Mouse (Mus musculus) forebrain, embryonic 15.5 days (tissue): Measurements from ENCODE around the gene Ttc9. TPM values are rescaled to one million over a fixed set of nuclear protein-coding genes. Genes with fewer than 3 reads are reported as not detected.

Experiments
- ATAC-seq: fragments of 200-750 bp; cut with Nextera tagmentation; replicated peaks from 2 replicates; pipeline ENCODE4 v1.8.0; 2017; ENCODE audit warnings: mild to moderate bottlenecking, moderate TSS enrichment, moderate library complexity
- H3K27ac ChIP-seq: fragments of 300-500 bp; sonication (generic); replicated peaks from 2 replicates; pipeline ENCODE4 v1.5.1; 2015; ENCODE audit warnings: mild to moderate bottlenecking, inconsistent platforms
- H3K27me3 ChIP-seq: fragments of 300-500 bp; sonication (generic); 2 replicates; pipeline ENCODE4 v1.6.1; 2015; ENCODE audit warnings: inconsistent platforms
- H3K36me3 ChIP-seq: fragments of 300-500 bp; sonication (generic); 2 replicates; pipeline ENCODE4 v1.6.1; 2015; ENCODE audit warnings: mild to moderate bottlenecking, inconsistent platforms
- H3K4me1 ChIP-seq: fragments of 300-500 bp; sonication (generic); 2 replicates; pipeline ENCODE4 v1.6.1; 2015; ENCODE audit warnings: inconsistent platforms
- H3K4me2 ChIP-seq: fragments of 300-500 bp; sonication (generic); replicated peaks from 2 replicates; pipeline ENCODE4 v1.6.1; 2015; ENCODE audit warnings: mild to moderate bottlenecking, inconsistent platforms
- H3K4me3 ChIP-seq: fragments of 300-500 bp; sonication (generic); 2 replicates; pipeline ENCODE4 v1.5.1; 2015; ENCODE audit warnings: mild to moderate bottlenecking, inconsistent platforms
- H3K9ac ChIP-seq: fragments of 300-500 bp; sonication (generic); replicated peaks from 2 replicates; pipeline ENCODE4 v1.6.1; 2015; ENCODE audit warnings: mild to moderate bottlenecking, inconsistent platforms
- H3K9me3 ChIP-seq: fragments of 300-500 bp; sonication (generic); 2 replicates; pipeline ENCODE4 v1.6.1; 2016; ENCODE audit warnings: inconsistent platforms
- WGBS: fragments of 180-500 bp; shearing (Covaris S2); methylation state at CpG from one replicate; pipeline ENCODE4 v1.1.7; 2015; ENCODE audit warnings: mixed read lengths; 5-methylcytosine and 5-hydroxymethylcytosine counted together
- polyA plus RNA-seq: library from polyadenylated mRNA; unstranded; fragments of >200 nt; fragmentation: Nextera tagmentation; extraction: Ambion mirVana; gene quantifications from 2 replicates; pipeline ENCODE4 v1.2.1, GENCODE M21; 2015

Ttc9 gene
- polyA plus RNA-seq, 1 experiment from 2014 or later, result 18.7 TPM

GRCm38 (mm10) chr12:81690751-81691150 is 59.7 kb downstream of the Ttc9 start:
- no peak overlapping the region for H3K27ac ChIP-seq
- 83% methylated on average over 7 of the region's 7 CpGs for WGBS
- no peak overlapping the region for H3K4me3 ChIP-seq
- H3K9ac ChIP-seq, result no peak overlapping the region
- H3K4me1 ChIP-seq, result peaks cover 11% of the 10 kb centered on the region
- H3K27me3 ChIP-seq, result no peaks in the 10 kb centered on the region
- no peak for ATAC-seq
- H3K9me3 ChIP-seq, result no peaks in the 10 kb centered on the region
- no peaks in the 10 kb centered on the region for H3K36me3 ChIP-seq
- H3K4me2 ChIP-seq, result no peak overlapping the region

DNA sequence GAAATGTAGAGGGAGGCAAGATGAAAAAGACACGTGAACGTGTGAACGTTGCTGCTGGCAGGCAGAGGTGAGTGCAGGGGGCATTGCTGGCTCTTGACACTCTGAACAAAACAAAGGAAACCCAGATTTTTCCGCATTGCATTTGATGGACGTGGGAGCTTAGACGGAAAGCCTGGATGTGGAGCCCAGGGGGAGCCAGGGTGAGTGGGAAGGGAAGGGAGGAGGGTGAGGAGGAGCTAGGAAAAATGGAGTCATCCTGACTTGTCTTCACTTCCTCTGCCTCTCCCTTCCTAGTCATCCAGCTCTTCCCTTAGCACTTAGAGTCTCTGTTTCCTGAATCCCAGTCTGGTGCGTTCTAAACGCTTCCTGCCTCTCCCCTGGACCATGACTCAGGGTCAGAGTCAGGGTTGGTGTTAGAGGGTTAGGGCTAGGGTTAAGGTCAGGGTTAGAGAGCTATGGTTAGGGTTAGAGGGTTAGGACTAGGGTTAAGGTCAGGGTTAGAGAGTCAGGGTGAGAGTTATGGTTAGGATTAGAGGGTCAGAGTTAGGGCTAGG is 60.2 kb downstream of the Ttc9 start:
- ATAC-seq, result no peak
- peaks cover 6% of the 10 kb centered on the region for H3K4me1 ChIP-seq
- H3K9ac ChIP-seq, result no peak overlapping the region
- H3K27ac ChIP-seq, result no peak overlapping the region
- H3K27me3 ChIP-seq, result no peaks in the 10 kb centered on the region
- H3K4me3 ChIP-seq, result no peak overlapping the region
- H3K4me2 ChIP-seq, result no peak overlapping the region
- H3K36me3 ChIP-seq, result no peaks in the 10 kb centered on the region
- no peaks in the 10 kb centered on the region for H3K9me3 ChIP-seq
- WGBS, result 51% methylated on average over 8 of the region's 8 CpGs

DNA sequence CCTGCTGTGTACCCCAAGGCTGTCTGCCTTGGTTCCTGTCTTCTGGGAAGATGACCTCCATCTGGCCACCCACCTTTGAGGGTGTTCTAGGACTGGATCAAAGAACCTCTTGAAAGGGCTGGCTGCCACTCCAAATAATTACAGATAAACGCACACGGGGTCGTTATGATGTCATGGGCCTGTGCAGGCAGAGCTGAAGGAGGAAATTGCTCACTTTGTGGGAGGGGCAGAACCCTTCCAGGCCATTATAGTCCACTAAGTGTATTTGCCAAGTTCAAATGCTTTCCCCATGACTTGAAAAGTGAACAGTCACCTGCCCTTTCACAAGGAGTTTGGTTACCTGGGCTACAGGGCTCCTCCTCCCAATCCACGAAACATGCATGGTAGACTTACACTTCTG is 67.0 kb downstream of the Ttc9 start:
- no peak overlapping the region for H3K9ac ChIP-seq
- no peak for ATAC-seq

GRCm38 (mm10) chr12:81702903-81703302 is 71.9 kb downstream of the Ttc9 start:
- Histone ChIP-seq H3K27me3 (no peaks in the 10 kb centered on the region), H3K4me1 (no peaks in the 10 kb centered on the region), H3K9ac (no peak overlapping the region), H3K27ac (no peak overlapping the region), H3K9me3 (peaks cover 2% of the 10 kb centered on the region; the same call in 1 of the 2 replicates), H3K36me3 (no peaks in the 10 kb centered on the region), H3K4me2 (no peak overlapping the region), H3K4me3 (no peak overlapping the region)
- no peak for ATAC-seq
- WGBS, result 0% methylated on average over 1 of the region's 1 CpGs

More for the DNA sequence above, 67.0 kb downstream of the Ttc9 start:
- Histone ChIP-seq H3K27me3 (no peaks in the 10 kb centered on the region), H3K4me2 (no peak overlapping the region), H3K9me3 (no peaks in the 10 kb centered on the region), H3K4me3 (no peak overlapping the region), H3K36me3 (no peaks in the 10 kb centered on the region), H3K27ac (no peak overlapping the region), H3K4me1 (no peaks in the 10 kb centered on the region)
- WGBS, result 33% methylated on average over 4 of the region's 4 CpGs

DNA sequence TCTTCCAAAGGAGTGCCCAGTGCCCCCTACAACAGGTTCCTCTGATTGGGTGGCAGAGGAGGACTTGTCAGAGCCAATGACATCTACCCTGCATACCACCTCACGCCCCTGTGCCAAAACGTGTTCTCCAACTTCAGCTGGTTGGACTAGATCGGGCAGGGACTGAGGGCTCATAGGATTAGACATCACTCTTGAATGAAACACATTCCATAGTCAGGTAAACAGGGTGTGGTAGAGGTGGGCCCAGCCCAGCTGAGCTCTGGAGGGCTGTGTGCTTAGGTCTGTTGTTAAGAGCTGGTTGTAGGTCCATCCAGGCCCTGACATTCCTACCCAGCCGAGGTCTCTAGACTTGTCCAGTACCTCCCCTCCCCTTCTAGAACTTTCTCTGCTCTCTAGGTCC is 81.6 kb downstream of the Ttc9 start:
- Histone ChIP-seq H3K27ac (no peak overlapping the region), H3K4me2 (no peak overlapping the region), H3K4me3 (no peak overlapping the region), H3K9ac (no peak overlapping the region), H3K9me3 (peaks cover 5% of the 10 kb centered on the region; the same call in 1 of the 2 replicates), H3K36me3 (no peaks in the 10 kb centered on the region), H3K27me3 (no peaks in the 10 kb centered on the region), H3K4me1 (no peaks in the 10 kb centered on the region)
- no peak for ATAC-seq
- WGBS, result 91% methylated on average over 4 of the region's 4 CpGs

Other genes with a start within 250 kb of the Ttc9 start
- 0.24 and 0.33 TPM in 2 replicates for gene Adam4, start 209.3 kb upstream of the Ttc9 start, polyA plus RNA-seq
- 110 and 121 TPM in 2 replicates for gene Cox16, start 146.1 kb upstream of the Ttc9 start, polyA plus RNA-seq
- gene Gm20498, start 98.3 kb upstream of the Ttc9 start, polyA plus RNA-seq, result 26.8 and 31.7 TPM in 2 replicates
- 32.3 and 36.0 TPM in 2 replicates for gene Synj2bp, start 98.3 kb upstream of the Ttc9 start, polyA plus RNA-seq
- gene Adam21, start 62.8 kb upstream of the Ttc9 start, polyA plus RNA-seq, result 0.50 and 0.70 TPM in 2 replicates
- 51.4 and 54.8 TPM in 2 replicates for gene Med6, start 36.2 kb upstream of the Ttc9 start, polyA plus RNA-seq
- 7.1 and 7.9 TPM in 2 replicates for gene Map3k9, start 149.9 kb downstream of the Ttc9 start, polyA plus RNA-seq
- 12.6 and 14.2 TPM in 2 replicates for gene Pcnx, start 228.8 kb downstream of the Ttc9 start, polyA plus RNA-seq